Mouse (Mus musculus) heart, postnatal 0 days (tissue): ENCODE measurements at regions not wholly inside any gene's neighbourhood (a gene's known extent, or its start where the extent isn't known, plus 50 kb on each side); places are given as distances from the start of the nearest gene placed in this dataset.

ENCODE experiments used
- ATAC-seq: fragments of 200-750 bp; cut with Nextera tagmentation; 2 replicates; pipeline ENCODE4 v1.8.0; 2017; ENCODE audit warnings: low read depth, moderate number of reproducible peaks, moderate library complexity; ENCODE audit not compliant: insufficient read depth
- DNase-seq: peaks from one replicate; pipeline ENCODE4 v3.0.0-alpha.2; 2016; ENCODE audit warnings: low spot score
- H3K27ac ChIP-seq: fragments of 300-500 bp; sonication (generic); 2 replicates; pipeline ENCODE4 v1.5.1; 2014; ENCODE audit warnings: low read depth, mild to moderate bottlenecking
- H3K27me3 ChIP-seq: fragments of 300-500 bp; sonication (generic); 2 replicates; pipeline ENCODE4 v1.6.1; 2014; ENCODE audit warnings: low read length, mixed read lengths; ENCODE audit not compliant: control insufficient read depth, insufficient read depth
- H3K36me3 ChIP-seq: fragments of 300-500 bp; sonication (generic); replicated peaks from 2 replicates; pipeline ENCODE4 v1.6.1; 2014; ENCODE audit warnings: low read length, mixed read lengths; ENCODE audit not compliant: control insufficient read depth, insufficient read depth
- H3K4me1 ChIP-seq: fragments of 300-500 bp; sonication (generic); 2 replicates; pipeline ENCODE4 v1.6.1; 2014; ENCODE audit warnings: antibody characterized with exemption; ENCODE audit not compliant: control insufficient read depth, insufficient read depth
- H3K4me2 ChIP-seq: fragments of 300-500 bp; sonication (generic); 2 replicates; pipeline ENCODE4 v1.6.1; 2014; ENCODE audit warnings: low read depth, mild to moderate bottlenecking, low read length, moderate library complexity
- H3K4me3 ChIP-seq: fragments of 300-500 bp; sonication (generic); 2 replicates; pipeline ENCODE4 v1.5.1; 2014; ENCODE audit warnings: low read depth, low read length
- H3K9ac ChIP-seq: fragments of 300-500 bp; sonication (generic); replicated peaks from 2 replicates; pipeline ENCODE4 v1.6.1; 2014; ENCODE audit warnings: low read depth, low read length, mixed read lengths
- H3K9me3 ChIP-seq: fragments of 300-500 bp; sonication (generic); replicated peaks from 2 replicates; pipeline ENCODE4 v1.6.1; 2016; ENCODE audit warnings: low read length; ENCODE audit not compliant: control insufficient read depth
- CTCF ChIP-seq: IDR thresholded peaks from 2 replicates; pipeline ENCODE4 v1.5.1; 2016; ENCODE audit warnings: antibody characterized with exemption, control low read depth, low read depth
- EP300 ChIP-seq: IDR thresholded peaks from 2 replicates; pipeline ENCODE4 v1.6.1; 2016; ENCODE audit warnings: antibody characterized with exemption, low read depth
- WGBS: fragments of 180-500 bp; shearing (Covaris S2); extraction: QIAGEN DNeasy Blood & Tissue Kit; methylation state at CpG from one replicate; pipeline ENCODE4 v1.1.7; 2014; 5-methylcytosine and 5-hydroxymethylcytosine counted together

DNA sequence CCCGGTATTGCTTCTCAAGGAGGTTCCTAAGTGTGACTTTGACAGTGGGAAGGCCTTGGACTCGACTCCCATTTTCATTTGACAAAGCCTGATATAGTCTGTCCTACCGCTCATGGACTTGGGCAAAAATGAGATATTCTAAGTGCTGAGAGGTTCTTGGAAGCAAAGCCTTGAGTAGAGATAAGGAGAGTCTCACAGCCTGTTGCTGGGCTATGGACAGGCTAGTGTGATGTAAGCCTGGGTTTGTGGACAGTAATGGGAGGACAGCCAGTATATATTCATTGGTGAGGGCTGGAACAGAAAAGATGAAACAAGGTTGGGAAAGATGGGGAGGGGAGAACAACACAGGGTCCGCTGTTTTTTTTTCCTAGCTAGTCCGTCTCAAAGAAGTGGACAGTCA, 228.0 kb downstream of the Wdr11 start:
- H3K27me3 ChIP-seq = no peaks in the 10 kb centered on the region
- ATAC-seq (peak; percentile 62; the same call in 1 of the 2 replicates), DNase-seq (peak; percentile 52)
- H3K27ac ChIP-seq = no peak overlapping the region
- no peak overlapping the region for H3K4me2 ChIP-seq
- H3K36me3 ChIP-seq = no peaks in the 10 kb centered on the region
- no peaks in the 10 kb centered on the region for H3K9me3 ChIP-seq
- TF ChIP-seq CTCF (no peak), EP300 (no peak)
- WGBS = 49% methylated on average over 5 of the region's 5 CpGs
- H3K4me1 ChIP-seq = no peaks in the 10 kb centered on the region
- no peak overlapping the region for H3K4me3 ChIP-seq
- H3K9ac ChIP-seq = no peak overlapping the region

DNA sequence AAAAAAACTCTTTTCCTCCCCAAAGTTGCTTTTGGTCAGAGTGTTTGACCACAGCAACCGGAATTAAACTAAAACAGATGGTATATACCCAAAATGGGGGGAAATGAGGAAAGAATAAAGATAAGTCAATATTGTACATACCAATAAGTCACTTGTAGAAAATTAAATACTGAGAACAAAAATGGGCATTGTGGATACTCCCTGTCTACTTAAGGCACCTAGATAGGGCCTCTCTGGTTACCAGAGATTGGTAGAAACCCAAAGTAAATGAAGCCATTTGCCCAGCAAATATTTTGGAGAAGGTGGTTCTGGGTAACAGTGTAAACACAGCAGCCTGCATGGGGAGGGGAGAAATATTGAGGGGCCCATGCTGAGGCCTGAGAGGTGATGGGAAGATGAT, 237.3 kb downstream of the Wdr11 start:
- DNase-seq = no peak
- 76% methylated on average over 1 of the region's 1 CpGs for WGBS
- Histone ChIP-seq H3K9ac (no peak overlapping the region), H3K9me3 (no peaks in the 10 kb centered on the region), H3K4me2 (no peak overlapping the region), H3K36me3 (no peaks in the 10 kb centered on the region), H3K27ac (no peak overlapping the region), H3K27me3 (0 out of 2 replicates have a peak, but pooled peaks cover 2% of the 10 kb centered on the region), H3K4me3 (no peak overlapping the region), H3K4me1 (no peaks in the 10 kb centered on the region)
- ATAC-seq = no peak
- TF ChIP-seq CTCF (no peak), EP300 (no peak)

DNA sequence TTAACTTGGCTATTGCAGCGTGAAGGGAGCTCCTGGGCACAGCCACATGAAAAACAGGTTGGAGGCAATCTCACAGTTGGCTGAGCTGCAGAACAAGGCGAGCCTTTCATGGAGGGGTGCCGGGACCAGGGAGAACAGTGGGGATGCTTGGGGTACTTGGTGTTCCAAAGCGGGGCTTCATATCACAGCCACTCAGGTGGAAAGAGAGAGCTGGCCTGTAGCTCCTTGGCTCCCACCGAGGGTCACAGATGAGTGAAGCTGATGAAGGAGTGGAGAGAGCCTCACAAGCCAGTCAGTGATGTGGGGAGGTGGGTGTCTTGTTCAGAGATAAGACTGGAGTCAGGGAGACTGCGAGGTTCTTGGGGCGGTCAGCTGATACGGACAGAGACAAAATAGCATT, 241.2 kb downstream of the Wdr11 start:
- Histone ChIP-seq H3K4me3 (no peak overlapping the region), H3K4me1 (no peaks in the 10 kb centered on the region), H3K9ac (no peak overlapping the region), H3K36me3 (no peaks in the 10 kb centered on the region), H3K9me3 (no peaks in the 10 kb centered on the region), H3K4me2 (no peak overlapping the region), H3K27ac (no peak overlapping the region), H3K27me3 (no peaks in the 10 kb centered on the region)
- ATAC-seq (no peak), DNase-seq (no peak)
- 56% methylated on average over 8 of the region's 8 CpGs for WGBS
- TF ChIP-seq EP300 (no peak), CTCF (no peak)

DNA sequence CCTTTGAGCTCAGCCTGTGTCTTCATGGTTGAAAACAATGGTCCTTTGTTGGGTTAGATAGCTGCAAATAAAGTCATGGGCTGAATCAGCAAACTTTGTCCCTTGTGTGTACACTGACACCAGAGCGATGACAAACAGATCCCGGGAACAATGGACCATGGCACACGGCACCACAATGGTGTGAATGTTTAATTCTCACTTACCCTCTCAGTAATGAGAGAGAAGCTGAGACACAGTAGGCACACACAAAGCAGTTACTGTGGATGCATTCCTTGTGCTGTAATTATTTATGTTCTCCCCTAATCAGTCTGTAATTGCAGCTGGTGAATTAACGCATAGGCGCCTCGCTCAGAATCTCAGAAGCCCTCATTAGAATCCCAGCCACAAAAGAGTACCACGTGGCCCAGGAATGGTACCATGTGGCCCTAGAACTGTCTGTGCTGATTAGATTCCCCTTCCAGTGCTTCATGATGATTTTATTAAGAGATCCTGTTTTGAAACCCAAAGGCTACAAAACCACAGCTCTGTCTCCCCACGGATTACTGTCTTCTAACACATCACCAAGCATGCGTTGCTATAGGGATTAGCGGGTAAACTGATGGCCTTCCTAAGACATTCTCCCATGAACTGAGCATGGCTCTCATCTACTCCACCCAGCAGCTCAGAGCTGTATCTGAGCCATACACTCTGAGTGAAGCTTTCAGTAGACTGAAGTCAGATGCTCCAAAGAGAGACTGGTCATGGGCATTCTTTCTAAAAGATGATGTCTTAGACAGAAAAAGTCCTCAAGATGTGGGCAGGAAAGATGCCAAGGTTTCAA, 250.8 kb downstream of the Wdr11 start:
- Histone ChIP-seq H3K4me3 (no peak overlapping the region), H3K4me1 (no peaks in the 10 kb centered on the region), H3K9ac (no peak overlapping the region), H3K27me3 (no peaks in the 10 kb centered on the region), H3K27ac (no peak overlapping the region), H3K36me3 (no peaks in the 10 kb centered on the region), H3K9me3 (no peaks in the 10 kb centered on the region), H3K4me2 (no peak overlapping the region)
- ATAC-seq (no peak), DNase-seq (no peak)
- TF ChIP-seq EP300 (no peak), CTCF (no peak)
- WGBS = 76% methylated on average over 10 of the region's 10 CpGs

DNA sequence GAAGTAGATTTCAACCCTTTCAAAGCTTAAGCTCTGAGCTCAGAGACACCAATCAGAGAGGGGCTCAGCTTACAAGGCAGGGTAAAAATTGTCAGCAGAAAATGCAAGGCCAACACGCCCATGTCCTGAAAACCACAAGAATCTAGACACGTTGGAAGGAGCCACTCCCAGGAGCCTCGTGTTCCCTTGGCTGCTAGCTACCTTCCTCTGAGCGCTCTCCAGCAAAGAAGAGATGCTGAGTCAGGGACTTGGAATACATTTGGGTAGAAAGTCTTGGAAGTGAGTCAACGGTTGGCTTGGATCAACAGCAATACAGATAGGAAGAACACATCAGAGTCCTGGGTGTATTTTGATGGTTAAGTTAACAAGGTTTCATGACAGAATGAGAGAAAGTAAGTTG, 255.5 kb downstream of the Wdr11 start:
- no peak overlapping the region for H3K9ac ChIP-seq
- H3K4me1 ChIP-seq = no peaks in the 10 kb centered on the region
- no peaks in the 10 kb centered on the region for H3K27me3 ChIP-seq
- no peaks in the 10 kb centered on the region for H3K36me3 ChIP-seq
- no peak overlapping the region for H3K4me3 ChIP-seq
- no peaks in the 10 kb centered on the region for H3K9me3 ChIP-seq
- no peak for DNase-seq
- ATAC-seq = no peak
- H3K27ac ChIP-seq = no peak overlapping the region
- no peak for TF ChIP-seq CTCF
- no peak for TF ChIP-seq EP300
- WGBS = 59% methylated on average over 5 of the region's 5 CpGs
- H3K4me2 ChIP-seq = no peak overlapping the region

DNA sequence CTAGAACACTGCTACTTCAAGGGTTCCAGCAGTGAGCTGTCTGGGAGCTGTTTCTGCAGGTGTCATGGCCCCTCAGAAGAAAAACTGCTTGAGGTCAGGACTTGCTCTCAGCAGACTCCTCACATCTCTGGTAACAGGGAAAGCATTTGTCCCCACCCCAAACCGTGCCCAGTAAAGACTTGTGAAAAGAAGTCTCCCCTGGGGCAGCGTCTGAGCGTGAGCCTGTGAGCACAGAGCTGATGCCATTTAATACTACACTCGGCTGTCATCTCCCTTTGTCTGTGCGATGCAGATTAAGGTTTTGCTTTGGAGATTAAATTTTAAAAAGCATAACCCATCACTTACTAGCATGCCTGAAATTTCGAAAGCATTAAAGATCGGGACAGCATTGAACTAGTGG, 261.9 kb downstream of the Wdr11 start:
- H3K4me2 ChIP-seq = no peak overlapping the region
- H3K27ac ChIP-seq = no peak overlapping the region
- H3K4me1 ChIP-seq = no peaks in the 10 kb centered on the region
- no peaks in the 10 kb centered on the region for H3K9me3 ChIP-seq
- ATAC-seq (no peak), DNase-seq (no peak)
- WGBS = 61% methylated on average over 7 of the region's 7 CpGs
- no peak for TF ChIP-seq CTCF
- TF ChIP-seq EP300 = no peak
- no peak overlapping the region for H3K9ac ChIP-seq
- H3K4me3 ChIP-seq = no peak overlapping the region
- no peaks in the 10 kb centered on the region for H3K36me3 ChIP-seq
- H3K27me3 ChIP-seq = no peaks in the 10 kb centered on the region
